Mouse (Mus musculus): ENCODE data around the gene Slc22a22.
A peak's percentile ranks its signal among the peaks of the same experiment; 100 is the strongest.

Slc22a22 gene

GRCm38 (mm10) chr15:57477525-57477924 is at the start of gene Slc22a22:
Gene Slc22a22 (minus strand): TSS chr15:57477625.
- DNase-seq (ENCODE audit: low spot score): no peak

- peak; percentile 68 for DNase-seq (ENCODE audit: low spot score)
Measured at GRCm38 (mm10) chr15:57523510-57524298, 46.3 kb upstream of the Slc22a22 start.

GRCm38 (mm10) chr15:57522160-57522559 is 44.7 kb upstream of the Slc22a22 start:
- no peak for DNase-seq (ENCODE audit: low spot score)

DNA sequence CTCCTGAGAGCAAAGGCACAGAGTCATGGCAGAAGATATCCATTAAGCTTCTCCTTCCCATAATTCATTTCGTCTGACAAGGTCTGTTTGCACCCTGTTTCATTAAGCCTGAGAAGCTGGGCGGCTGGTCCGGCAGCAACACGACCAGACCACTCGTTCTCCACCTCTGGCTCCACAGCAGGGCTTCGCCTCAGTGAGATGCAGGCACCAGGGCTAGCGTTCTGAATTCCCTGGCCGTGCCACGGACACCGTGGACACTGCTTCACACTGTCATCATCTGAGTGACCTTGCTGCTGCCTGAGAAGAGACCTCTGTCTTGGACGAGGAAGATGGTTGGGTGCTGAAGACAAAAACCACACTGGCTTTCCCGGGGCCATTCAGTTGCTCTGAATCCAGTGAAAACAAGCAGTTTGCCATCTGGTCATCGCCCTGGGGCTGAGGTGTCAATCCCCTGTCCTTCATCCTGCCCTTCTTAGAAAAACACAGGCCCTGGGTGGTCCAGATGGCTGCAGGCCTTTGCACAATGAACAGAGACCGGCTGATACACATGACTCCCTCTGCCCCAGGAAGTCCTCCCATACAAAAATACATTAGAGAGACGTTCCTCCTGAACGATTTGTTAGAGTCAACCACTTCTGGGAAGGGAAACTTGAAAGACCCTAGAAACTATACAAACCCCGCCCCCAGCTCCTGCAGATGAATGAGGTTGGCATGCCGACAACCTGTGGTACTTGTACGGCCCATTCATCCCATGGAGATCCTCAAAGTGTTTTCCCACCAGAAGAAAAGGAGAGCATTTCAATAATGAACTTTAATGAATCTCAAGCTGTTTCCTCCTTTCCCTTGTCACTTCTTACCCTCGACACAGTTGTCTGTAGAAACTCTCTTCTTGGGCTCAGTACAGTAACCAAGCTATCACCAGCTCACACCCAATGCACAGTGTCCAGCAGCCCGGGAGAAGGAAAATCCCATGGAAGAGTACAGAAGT is 32.1 kb upstream of the Slc22a22 start:
- peak; percentile 79 for DNase-seq (ENCODE audit: low spot score)

- DNase-seq (ENCODE audit: low spot score): peak; percentile 89
Measured at GRCm38 (mm10) chr15:57508242-57509184, 31.1 kb upstream of the Slc22a22 start.

GRCm38 (mm10) chr15:57504126-57504705 is 26.8 kb upstream of the Slc22a22 start:
- DNase-seq (ENCODE audit: low spot score): no peak

DNA sequence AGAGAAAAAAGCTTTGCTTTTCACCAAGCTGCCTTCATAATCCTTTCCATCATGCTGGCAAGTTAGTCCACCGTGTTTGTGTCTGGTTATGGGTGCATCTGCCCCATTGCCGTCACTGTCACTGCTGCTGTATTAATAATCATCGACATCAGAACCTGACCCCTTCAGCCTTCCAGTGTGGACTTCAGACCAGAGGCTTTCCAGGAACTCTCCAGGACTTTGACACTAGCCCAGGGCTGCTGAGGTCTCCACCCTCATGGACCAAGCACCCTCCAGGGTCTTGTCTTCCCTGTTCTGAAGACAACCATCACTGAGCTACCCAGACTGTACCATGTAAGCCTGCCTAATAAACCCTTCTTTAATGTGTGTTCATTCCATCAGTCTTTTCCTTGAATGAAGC is 26.2 kb upstream of the Slc22a22 start:
- DNase-seq (ENCODE audit: low spot score): no peak

- DNase-seq (ENCODE audit: low spot score): no peak
Measured at GRCm38 (mm10) chr15:57501559-57501958, 24.1 kb upstream of the Slc22a22 start.

- DNase-seq (ENCODE audit: low spot score): no peak
Measured at GRCm38 (mm10) chr15:57496106-57496505, 18.7 kb upstream of the Slc22a22 start.

DNA sequence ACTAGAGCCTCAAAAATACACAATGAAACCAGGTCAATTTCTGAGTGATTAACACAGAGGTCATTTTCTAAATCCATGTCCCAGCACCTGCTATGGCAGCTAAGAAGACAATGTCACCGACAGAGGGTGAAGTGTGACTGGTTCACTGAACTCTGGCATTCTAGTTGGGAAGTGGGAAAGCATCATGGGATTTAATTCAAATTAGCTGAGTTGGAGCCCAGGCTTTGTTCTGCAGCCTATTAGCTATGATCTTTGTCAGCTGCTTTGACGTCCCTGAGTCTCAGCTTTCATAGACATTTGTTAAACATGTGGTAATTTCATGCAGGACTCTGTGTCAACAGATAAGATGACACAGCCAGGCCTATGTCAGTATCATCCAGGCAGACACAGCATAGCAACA is 5.1 kb upstream of the Slc22a22 start:
- DNase-seq (ENCODE audit: low spot score): no peak

- peak; percentile 14 for DNase-seq (ENCODE audit: low spot score)
Measured at GRCm38 (mm10) chr15:57471648-57472047, 5.8 kb downstream of the Slc22a22 start.

DNA sequence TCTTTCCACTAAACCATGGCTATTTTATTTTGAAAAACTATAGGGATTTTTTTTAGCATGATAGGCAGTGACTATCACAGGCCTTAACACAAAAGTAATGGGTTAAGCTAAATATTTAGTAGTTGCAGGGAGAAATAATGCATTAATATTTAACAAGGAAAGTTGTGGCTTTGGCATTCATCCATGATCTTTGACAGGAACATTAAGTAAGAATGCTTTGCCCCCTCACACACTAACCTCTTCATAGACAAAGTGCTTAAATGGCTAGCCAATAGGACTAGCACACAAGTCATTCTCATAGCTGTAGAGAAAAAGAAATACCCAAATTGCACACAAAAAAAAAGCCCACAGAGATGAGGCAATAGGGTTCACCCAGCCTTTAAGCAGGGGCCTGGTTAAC is 11.4 kb downstream of the Slc22a22 start:
- DNase-seq (ENCODE audit: low spot score): no peak

GRCm38 (mm10) chr15:57465061-57465460 is 12.4 kb downstream of the Slc22a22 start:
- DNase-seq (ENCODE audit: low spot score): no peak

- DNase-seq (ENCODE audit: low spot score): no peak
Measured at GRCm38 (mm10) chr15:57464066-57464465, 13.4 kb downstream of the Slc22a22 start.

- DNase-seq (ENCODE audit: low spot score): no peak
Measured at GRCm38 (mm10) chr15:57461284-57461683, 16.1 kb downstream of the Slc22a22 start.

- DNase-seq (ENCODE audit: low spot score): no peak
Measured at GRCm38 (mm10) chr15:57457374-57457773, 20.1 kb downstream of the Slc22a22 start.

- no peak for DNase-seq (ENCODE audit: low spot score)
Measured at GRCm38 (mm10) chr15:57434710-57435404, 42.6 kb downstream of the Slc22a22 start.

DNA sequence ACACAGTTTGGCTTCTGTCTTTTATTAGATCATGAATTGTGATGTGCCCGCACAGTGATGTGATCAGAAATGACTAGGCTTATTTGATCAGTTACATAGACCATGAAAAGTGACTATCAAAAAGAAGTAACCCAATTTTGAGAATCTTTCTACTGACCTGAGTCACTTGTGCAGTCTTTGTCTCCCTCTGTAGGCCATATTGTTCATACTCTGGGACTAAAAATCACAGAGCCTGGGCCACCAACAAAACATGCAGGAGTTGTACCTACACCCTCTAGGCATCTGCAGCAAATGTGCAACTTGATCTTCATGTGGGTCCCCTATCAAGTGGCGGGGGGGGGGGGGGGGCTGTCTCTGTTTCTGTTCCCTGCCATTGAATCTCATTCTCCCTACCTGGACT is 68.9 kb downstream of the Slc22a22 start:
- DNase-seq (ENCODE audit: low spot score): peak; percentile 59

- DNase-seq (ENCODE audit: low spot score): no peak
Measured at GRCm38 (mm10) chr15:57398439-57399148, 78.8 kb downstream of the Slc22a22 start.

DNA sequence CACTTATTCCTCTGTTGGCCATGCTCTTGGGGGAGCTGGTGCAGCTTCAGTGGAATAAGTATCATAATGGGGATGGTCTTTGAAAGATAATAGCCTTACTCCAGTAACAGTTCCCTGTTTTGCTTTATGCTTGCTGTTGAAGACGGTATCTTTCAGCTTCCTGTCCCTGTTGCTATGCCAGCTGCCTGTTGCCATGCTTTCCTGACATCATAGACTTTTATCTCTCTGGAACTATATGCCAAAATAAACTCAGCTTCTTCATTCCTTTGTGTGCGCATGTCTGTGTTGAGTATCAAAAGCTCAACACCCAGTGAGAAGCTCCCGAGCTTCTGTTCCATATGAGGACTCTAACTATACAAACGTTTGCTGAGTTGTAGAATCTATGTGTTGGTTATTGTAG is 83.4 kb downstream of the Slc22a22 start:
- no peak for DNase-seq (ENCODE audit: low spot score)

Data from embryo, embryonic 10 days (tissue).